Mouse (Mus musculus) lung, postnatal 10 days (tissue): ENCODE data around the gene Shank2.

Source experiments
- DNase-seq: peaks from one replicate; pipeline ENCODE4 v3.0.0; 2021

Gene Shank2

GRCm38 (mm10) chr7:144234783-144235182 lies 233.1 kb downstream of the Shank2 start:
- peak; percentile 7 for DNase-seq

GRCm38 (mm10) chr7:144235523-144235922 lies 233.8 kb downstream of the Shank2 start:
- no peak for DNase-seq

DNA sequence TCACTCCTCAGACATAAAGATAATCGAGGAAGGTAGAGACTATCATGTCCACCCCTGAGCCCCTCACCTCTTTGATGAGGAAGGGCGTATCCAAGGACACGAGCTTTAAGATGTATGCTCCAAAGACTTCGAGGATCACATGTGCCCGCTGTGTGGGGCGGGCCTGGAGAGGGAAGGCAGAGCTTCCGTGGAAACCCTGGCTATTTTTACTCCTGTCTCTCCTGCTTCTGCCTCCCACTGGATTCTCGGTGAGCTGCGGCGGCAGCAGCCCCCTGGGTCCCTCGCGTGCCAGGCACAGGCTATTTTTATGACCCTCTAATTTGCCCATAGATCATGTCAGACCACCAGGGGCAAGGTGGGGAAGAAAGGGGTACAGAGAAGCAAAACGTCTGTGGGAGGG lies 235.1 kb downstream of the Shank2 start:
- no peak for DNase-seq

DNA sequence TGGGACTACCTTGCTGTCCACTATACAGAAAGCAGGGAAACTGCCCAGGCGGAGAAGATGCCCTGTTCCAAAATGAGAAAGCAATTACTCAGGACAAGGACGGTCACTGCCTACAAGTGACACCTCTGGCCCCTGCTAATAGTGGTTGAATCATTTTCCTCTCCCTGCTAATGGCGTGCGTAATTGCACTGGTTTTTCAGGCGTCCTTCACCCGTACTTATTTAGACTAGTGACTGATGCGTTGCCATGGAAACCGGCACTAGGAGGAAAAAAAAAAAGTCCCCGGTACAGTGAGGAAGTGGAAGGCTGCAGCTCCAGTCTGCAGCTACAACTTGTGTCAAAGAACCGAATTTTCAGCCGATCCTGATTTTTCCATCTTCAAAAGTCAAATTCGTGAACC lies 236.7 kb downstream of the Shank2 start:
- DNase-seq: peak; percentile 19

- no peak for DNase-seq
Observed at GRCm38 (mm10) chr7:144238992-144239391, 237.3 kb downstream of the Shank2 start.

GRCm38 (mm10) chr7:144239571-144240370 lies 238.0 kb downstream of the Shank2 start:
- DNase-seq: no peak

GRCm38 (mm10) chr7:144240736-144241343 lies 239.1 kb downstream of the Shank2 start:
- no peak for DNase-seq

- DNase-seq: no peak
Observed at GRCm38 (mm10) chr7:144244203-144244602, 242.5 kb downstream of the Shank2 start.

DNA sequence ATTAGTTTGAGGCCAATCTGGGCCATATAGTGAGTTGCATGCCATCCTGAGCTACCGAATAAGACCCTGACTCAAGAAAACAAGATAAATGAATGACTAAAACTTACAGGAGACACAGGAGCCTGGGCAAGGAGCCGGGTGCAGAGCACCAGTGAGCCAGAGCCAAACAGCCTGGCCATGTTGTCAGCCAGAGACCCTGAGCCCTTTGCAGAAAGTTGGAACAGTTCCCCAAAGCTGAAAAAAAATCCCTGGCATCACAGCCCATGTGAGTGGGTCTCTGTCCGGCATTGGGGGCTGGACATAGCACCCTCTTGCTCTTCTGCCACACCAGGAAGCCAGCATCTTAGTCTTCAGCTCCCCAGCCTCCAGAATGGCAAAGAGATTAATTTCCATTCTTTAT lies 244.5 kb downstream of the Shank2 start:
- DNase-seq: no peak

GRCm38 (mm10) chr7:144248686-144249422 lies 247.1 kb downstream of the Shank2 start:
- DNase-seq: no peak

GRCm38 (mm10) chr7:144250791-144251190 lies 249.1 kb downstream of the Shank2 start:
- no peak for DNase-seq

GRCm38 (mm10) chr7:144251250-144251649 lies 249.5 kb downstream of the Shank2 start:
- DNase-seq: no peak

- DNase-seq: no peak
Observed at GRCm38 (mm10) chr7:144254674-144255246, 253.0 kb downstream of the Shank2 start.

GRCm38 (mm10) chr7:144257821-144258220 lies 256.1 kb downstream of the Shank2 start:
- DNase-seq: no peak

DNA sequence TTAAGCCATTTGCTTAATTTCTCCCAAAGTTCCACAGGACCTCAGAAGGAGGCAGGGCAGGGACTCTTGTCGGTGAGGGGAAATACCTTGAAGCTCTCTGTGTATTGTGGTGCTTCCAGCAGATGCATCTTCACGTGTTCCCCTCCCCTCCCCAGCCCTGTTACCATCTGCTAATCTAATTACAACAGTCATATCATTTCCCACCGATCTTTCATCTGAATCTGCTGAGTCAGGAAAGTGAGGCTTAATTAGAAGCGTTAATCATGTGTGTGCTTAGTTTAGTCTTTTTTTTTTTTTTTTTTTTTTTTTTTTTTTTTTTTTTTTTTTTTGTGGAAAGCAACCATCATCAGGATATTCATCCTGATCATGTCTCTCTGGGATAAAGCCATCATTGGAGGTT lies 256.6 kb downstream of the Shank2 start:
- no peak for DNase-seq

- no peak for DNase-seq
Observed at GRCm38 (mm10) chr7:144262666-144263065, 260.9 kb downstream of the Shank2 start.

DNA sequence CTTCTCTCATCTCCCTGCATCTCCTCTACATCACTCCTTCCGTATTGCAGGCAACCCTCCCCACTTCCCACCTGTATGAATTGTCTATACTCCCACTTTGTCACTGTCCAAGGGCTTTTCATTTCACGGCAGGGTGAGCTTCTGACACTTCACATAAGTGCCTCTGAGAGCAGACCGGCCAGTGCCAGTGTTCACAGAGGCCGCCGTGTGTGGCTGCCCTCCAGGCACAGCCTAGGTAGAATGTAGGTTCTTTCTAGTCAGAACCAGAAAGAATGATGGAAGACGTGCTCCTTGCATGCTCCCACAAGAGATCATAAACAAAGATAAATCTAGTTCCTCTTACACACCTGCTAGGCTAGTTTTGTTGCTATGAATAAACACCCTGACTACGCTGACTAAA lies 265.0 kb downstream of the Shank2 start:
- DNase-seq: no peak

- DNase-seq: no peak
Observed at GRCm38 (mm10) chr7:144268329-144268728, 266.6 kb downstream of the Shank2 start.

- no peak for DNase-seq
Observed at GRCm38 (mm10) chr7:144268778-144269177, 267.1 kb downstream of the Shank2 start.

DNA sequence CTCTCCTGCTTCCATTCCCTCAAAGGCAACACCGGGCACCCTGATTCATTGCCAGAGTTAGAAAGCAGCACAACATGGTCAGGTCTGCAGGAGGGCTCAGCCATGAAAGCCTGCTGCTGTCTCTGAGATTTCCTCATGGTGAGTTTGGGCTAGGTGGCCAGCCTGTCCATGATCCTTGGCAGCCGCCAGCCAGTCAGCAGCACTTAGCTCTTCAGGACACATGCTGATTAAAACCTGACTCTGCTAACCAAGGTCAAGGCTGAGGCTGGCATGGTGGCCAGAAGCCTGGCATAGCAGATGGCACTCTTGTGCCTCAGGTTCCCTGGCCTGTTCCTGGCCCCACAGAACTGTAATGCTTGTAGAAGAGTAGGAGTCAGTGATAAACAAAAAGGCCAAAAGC lies 269.3 kb downstream of the Shank2 start:
- DNase-seq: no peak

- DNase-seq: no peak
Observed at GRCm38 (mm10) chr7:144278703-144279102, 277.0 kb downstream of the Shank2 start.

GRCm38 (mm10) chr7:144283701-144284100 lies 282.0 kb downstream of the Shank2 start:
- peak; percentile 11 for DNase-seq
